Mouse (Mus musculus) olfactory bulb, adult 2 months (tissue): ENCODE measurements around the gene Il11ra1.

ENCODE experiments used
- CTCF ChIP-seq: fragments of 200-500 bp; IDR thresholded peaks from 2 replicates; pipeline ENCODE4 v1.5.1; 2012; ENCODE audit warnings: low read depth, mild to moderate bottlenecking, low read length, moderate library complexity; ENCODE audit not compliant: insufficient read depth
- POLR2A ChIP-seq: fragments of 200-500 bp; IDR thresholded peaks from 2 replicates; pipeline ENCODE4 v1.6.1; 2012; ENCODE audit warnings: mild to moderate bottlenecking, low read depth, low read length, moderate library complexity; ENCODE audit not compliant: insufficient read depth

DNA sequence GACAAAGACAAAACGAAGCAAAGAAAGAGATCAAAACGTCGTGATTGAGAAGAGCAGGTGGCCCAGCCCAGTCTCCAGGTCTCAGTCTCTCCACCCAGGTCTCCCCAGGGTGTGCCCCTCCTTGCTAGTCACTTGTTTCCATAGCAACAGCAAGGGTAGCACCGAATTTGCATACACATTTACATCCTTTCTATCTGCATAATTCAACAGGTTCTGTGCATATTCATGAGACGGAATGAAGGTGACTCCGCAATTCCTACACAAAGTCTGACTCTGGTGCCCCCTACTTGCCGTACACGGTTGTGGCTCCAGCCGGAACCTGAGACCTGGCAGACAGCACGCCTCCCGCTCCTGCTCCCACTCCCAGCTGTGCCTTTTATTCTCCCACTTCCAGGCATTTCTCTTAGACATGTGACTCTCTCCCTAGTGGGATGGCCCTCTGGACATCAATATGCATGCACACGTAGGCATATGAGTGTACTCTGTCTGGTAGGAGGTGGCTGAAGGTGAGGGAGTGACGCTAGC, 7.3 kb downstream of the Il11ra1 start:
- TF ChIP-seq CTCF, result peak; percentile 27; the same call in 1 of the 2 replicates
- TF ChIP-seq POLR2A, result no peak
